Mouse (Mus musculus) ES-CJ7 (cell line): ENCODE measurements at regions not wholly inside any gene's neighbourhood (a gene's known extent, or its start where the extent isn't known, plus 50 kb on each side); places are given as distances from the start of the nearest gene placed in this dataset.
"Not testable (repeated sequence)": the region's sequence is repeated elsewhere in the genome, so short reads cannot be mapped to it uniquely, and the experiment has no call there.

Source experiments
- DNase-seq: peaks from one replicate; pipeline ENCODE4 v3.0.0; 2011; ENCODE audit warnings: low read depth, low spot score

- DNase-seq = peak; percentile 90
Measured at GRCm38 (mm10) chrX:75734628-75735302, 140.2 kb downstream of the Pls3 start.

GRCm38 (mm10) chrX:75733651-75734050 lies 141.3 kb downstream of the Pls3 start:
- DNase-seq = peak; percentile 61

- DNase-seq = not testable (repeated sequence)
Measured at GRCm38 (mm10) chrX:75729791-75730190, 145.2 kb downstream of the Pls3 start.

GRCm38 (mm10) chrX:75728507-75728906 lies 146.5 kb downstream of the Pls3 start:
- DNase-seq = peak; percentile 70

GRCm38 (mm10) chrX:75723542-75723941 lies 145.5 kb upstream of the Rab39b start:
- DNase-seq = not testable (repeated sequence)

GRCm38 (mm10) chrX:75699949-75700348 lies 121.9 kb upstream of the Rab39b start:
- DNase-seq = no peak

GRCm38 (mm10) chrX:75675271-75675670 lies 97.2 kb upstream of the Rab39b start:
- DNase-seq = not testable (repeated sequence)

- peak; percentile 98 for DNase-seq
Measured at GRCm38 (mm10) chrX:75673920-75674665, 96.1 kb upstream of the Rab39b start.

- DNase-seq = no peak
Measured at GRCm38 (mm10) chrX:75673586-75673919, 95.5 kb upstream of the Rab39b start.

GRCm38 (mm10) chrX:75672976-75673375 lies 94.9 kb upstream of the Rab39b start:
- DNase-seq = no peak

- DNase-seq = no peak
Measured at GRCm38 (mm10) chrX:75667636-75668035, 89.6 kb upstream of the Rab39b start.

GRCm38 (mm10) chrX:75643402-75643801 lies 65.4 kb upstream of the Rab39b start:
- no peak for DNase-seq
